Mouse (Mus musculus) kidney, postnatal 0 days (tissue): Measurements from ENCODE around the gene Ankrd13a. TPM values are rescaled to one million over a fixed set of nuclear protein-coding genes. Genes with fewer than 3 reads are reported as not detected.

Experiments used
- ATAC-seq: fragments of 200-750 bp; cut with Nextera tagmentation; replicated peaks from 2 replicates; pipeline ENCODE4 v1.8.0; 2017; ENCODE audit warnings: low read depth, moderate number of reproducible peaks, moderate TSS enrichment, moderate library complexity; ENCODE audit not compliant: low FRiP score
- DNase-seq: peaks from one replicate; pipeline ENCODE4 v3.0.0-alpha.2; 2016; ENCODE audit warnings: low spot score
- H3K27ac ChIP-seq: fragments of 300-500 bp; sonication (generic); 2 replicates; pipeline ENCODE4 v1.5.1; 2014; ENCODE audit warnings: mild to moderate bottlenecking
- H3K27me3 ChIP-seq: fragments of 300-500 bp; sonication (generic); 2 replicates; pipeline ENCODE4 v1.6.1; 2014; ENCODE audit warnings: low read length, mixed read lengths; ENCODE audit not compliant: insufficient read depth
- H3K36me3 ChIP-seq: fragments of 300-500 bp; sonication (generic); 2 replicates; pipeline ENCODE4 v1.6.1; 2014; ENCODE audit warnings: low read length, mixed read lengths; ENCODE audit not compliant: insufficient read depth
- H3K4me1 ChIP-seq: fragments of 300-500 bp; sonication (generic); replicated peaks from 2 replicates; pipeline ENCODE4 v1.6.1; 2014; ENCODE audit warnings: antibody characterized with exemption, low read length, mixed read lengths; ENCODE audit not compliant: insufficient read depth
- H3K4me2 ChIP-seq: fragments of 300-500 bp; sonication (generic); 2 replicates; pipeline ENCODE4 v1.6.1; 2014; ENCODE audit warnings: mild to moderate bottlenecking, low read length, moderate library complexity, mixed read lengths
- H3K4me3 ChIP-seq: fragments of 300-500 bp; sonication (generic); replicated peaks from 2 replicates; pipeline ENCODE4 v1.5.1; 2014; ENCODE audit warnings: low read depth, low read length
- H3K9ac ChIP-seq: fragments of 300-500 bp; sonication (generic); 2 replicates; pipeline ENCODE4 v1.6.1; 2014; ENCODE audit warnings: low read depth, low read length
- H3K9me3 ChIP-seq: fragments of 300-500 bp; sonication (generic); replicated peaks from 2 replicates; pipeline ENCODE4 v1.6.1; 2016; ENCODE audit warnings: low read length, inconsistent platforms, mixed read lengths
- CTCF ChIP-seq: IDR thresholded peaks from 2 replicates; pipeline ENCODE4 v1.5.1; 2016; ENCODE audit warnings: antibody characterized with exemption, low read depth, mild to moderate bottlenecking, moderate library complexity
- WGBS: fragments of 180-500 bp; shearing (Covaris S2); extraction: QIAGEN DNeasy Blood & Tissue Kit; methylation state at CpG from one replicate; pipeline ENCODE4 v1.1.7; 2014; 5-methylcytosine and 5-hydroxymethylcytosine counted together
- polyA plus RNA-seq: library from polyadenylated mRNA; unstranded; fragments of >200 nt; fragmentation: Nextera tagmentation; extraction: Ambion mirVana; gene quantifications from 2 replicates; pipeline ENCODE4 v1.2.1, GENCODE M21; 2015

Gene Ankrd13a
- polyA plus RNA-seq, 1 experiment from 2014 or later = 49.2 TPM

- H3K27me3 ChIP-seq = no peaks in the 10 kb centered on the region
- DNase-seq = no peak
- 81% methylated on average over 8 of the region's 8 CpGs for WGBS
- no peak for TF ChIP-seq CTCF
- no peak for ATAC-seq
- no peak overlapping the region for H3K4me3 ChIP-seq
- peaks cover 32% of the 10 kb centered on the region for H3K36me3 ChIP-seq
- H3K27ac ChIP-seq = peak overlapping the region; percentile 80
- peaks cover 8% of the 10 kb centered on the region; the same call in 1 of the 2 replicates for H3K4me1 ChIP-seq
- H3K9me3 ChIP-seq = no peaks in the 10 kb centered on the region
- H3K4me2 ChIP-seq = peak overlapping the region; percentile 18
- no peak overlapping the region for H3K9ac ChIP-seq
These were observed 32.2 kb downstream of the Ankrd13a start for GRCm38 (mm10) chr5:114806636-114807035.

- DNase-seq (no peak), ATAC-seq (no peak)
- TF ChIP-seq CTCF = no peak
- H3K27me3 ChIP-seq = no peaks in the 10 kb centered on the region
- H3K36me3 ChIP-seq = peaks cover 29% of the 10 kb centered on the region
- 0 out of 2 replicates have a peak overlapping the region, but pooled peaks have one; percentile 0 for H3K9ac ChIP-seq
- H3K4me2 ChIP-seq = no peak overlapping the region
- H3K27ac ChIP-seq = peak overlapping the region; percentile 80
- no peak overlapping the region for H3K4me3 ChIP-seq
- peaks cover 8% of the 10 kb centered on the region; the same call in 1 of the 2 replicates for H3K4me1 ChIP-seq
- H3K9me3 ChIP-seq = no peaks in the 10 kb centered on the region
- 57% methylated on average over 9 of the region's 9 CpGs for WGBS
These were observed 32.6 kb downstream of the Ankrd13a start for GRCm38 (mm10) chr5:114807063-114807462.

GRCm38 (mm10) chr5:114807468-114807867 lies 33.0 kb downstream of the Ankrd13a start:
- Histone ChIP-seq H3K4me3 (no peak overlapping the region), H3K4me2 (no peak overlapping the region), H3K9me3 (no peaks in the 10 kb centered on the region), H3K9ac (0 out of 2 replicates have a peak overlapping the region, but pooled peaks have one; percentile 0), H3K27me3 (no peaks in the 10 kb centered on the region), H3K36me3 (peaks cover 26% of the 10 kb centered on the region), H3K4me1 (peaks cover 8% of the 10 kb centered on the region; the same call in 1 of the 2 replicates), H3K27ac (peak overlapping the region; percentile 80; the same call in 1 of the 2 replicates)
- ATAC-seq = no peak
- 22% methylated on average over 8 of the region's 8 CpGs for WGBS
- no peak for TF ChIP-seq CTCF
- no peak for DNase-seq

GRCm38 (mm10) chr5:114807893-114808292 lies 33.4 kb downstream of the Ankrd13a start:
- no peak for TF ChIP-seq CTCF
- no peak overlapping the region for H3K4me2 ChIP-seq
- H3K4me3 ChIP-seq = no peak overlapping the region
- DNase-seq = no peak
- no peak overlapping the region for H3K9ac ChIP-seq
- 70% methylated on average over 6 of the region's 6 CpGs for WGBS
- H3K4me1 ChIP-seq = peaks cover 8% of the 10 kb centered on the region; the same call in 1 of the 2 replicates
- no peaks in the 10 kb centered on the region for H3K27me3 ChIP-seq
- peaks cover 24% of the 10 kb centered on the region for H3K36me3 ChIP-seq
- H3K9me3 ChIP-seq = no peaks in the 10 kb centered on the region
- ATAC-seq = no peak
- 0 out of 2 replicates have a peak overlapping the region, but pooled peaks have one; percentile 80 for H3K27ac ChIP-seq

GRCm38 (mm10) chr5:114808385-114808784 lies 33.9 kb downstream of the Ankrd13a start:
- no peak overlapping the region for H3K4me2 ChIP-seq
- H3K27me3 ChIP-seq = no peaks in the 10 kb centered on the region
- DNase-seq (no peak), ATAC-seq (no peak)
- H3K4me1 ChIP-seq = peaks cover 8% of the 10 kb centered on the region; the same call in 1 of the 2 replicates
- no peak overlapping the region for H3K27ac ChIP-seq
- 74% methylated on average over 8 of the region's 8 CpGs for WGBS
- H3K9ac ChIP-seq = no peak overlapping the region
- no peak for TF ChIP-seq CTCF
- peaks cover 19% of the 10 kb centered on the region for H3K36me3 ChIP-seq
- H3K4me3 ChIP-seq = no peak overlapping the region
- no peaks in the 10 kb centered on the region for H3K9me3 ChIP-seq

- WGBS = 80% methylated on average over 10 of the region's 10 CpGs
- H3K4me1 ChIP-seq = peaks cover 8% of the 10 kb centered on the region; the same call in 1 of the 2 replicates
- DNase-seq (no peak), ATAC-seq (no peak)
- no peak overlapping the region for H3K4me2 ChIP-seq
- no peaks in the 10 kb centered on the region for H3K9me3 ChIP-seq
- no peaks in the 10 kb centered on the region for H3K27me3 ChIP-seq
- no peak overlapping the region for H3K4me3 ChIP-seq
- H3K36me3 ChIP-seq = peaks cover 10% of the 10 kb centered on the region; the same call in 1 of the 2 replicates
- H3K27ac ChIP-seq = no peak overlapping the region
- TF ChIP-seq CTCF = no peak
- no peak overlapping the region for H3K9ac ChIP-seq
These were observed 34.8 kb downstream of the Ankrd13a start for GRCm38 (mm10) chr5:114809181-114809756.

- no peak overlapping the region for H3K27ac ChIP-seq
- H3K4me2 ChIP-seq = no peak overlapping the region
- no peak overlapping the region for H3K9ac ChIP-seq
- DNase-seq (no peak), ATAC-seq (no peak)
- H3K4me3 ChIP-seq = no peak overlapping the region
- no peaks in the 10 kb centered on the region for H3K9me3 ChIP-seq
- H3K36me3 ChIP-seq = 0 out of 2 replicates have a peak, but pooled peaks cover 6% of the 10 kb centered on the region
- peaks cover 8% of the 10 kb centered on the region; the same call in 1 of the 2 replicates for H3K4me1 ChIP-seq
- WGBS = 97% methylated on average over 5 of the region's 5 CpGs
- no peak for TF ChIP-seq CTCF
- H3K27me3 ChIP-seq = no peaks in the 10 kb centered on the region
These were observed 35.3 kb downstream of the Ankrd13a start for GRCm38 (mm10) chr5:114809826-114810225.
